Mouse (Mus musculus) spleen, adult 12 weeks (tissue): ENCODE data around the gene Hbb-y.
"Not testable (repeated sequence)": the region's sequence is repeated elsewhere in the genome, so short reads cannot be mapped to it uniquely, and the experiment has no call there.

Source experiments
- DNase-seq: peaks from one replicate; pipeline ENCODE4 v3.0.0; 2022; ENCODE audit warnings: low spot score

Gene Hbb-y

DNA sequence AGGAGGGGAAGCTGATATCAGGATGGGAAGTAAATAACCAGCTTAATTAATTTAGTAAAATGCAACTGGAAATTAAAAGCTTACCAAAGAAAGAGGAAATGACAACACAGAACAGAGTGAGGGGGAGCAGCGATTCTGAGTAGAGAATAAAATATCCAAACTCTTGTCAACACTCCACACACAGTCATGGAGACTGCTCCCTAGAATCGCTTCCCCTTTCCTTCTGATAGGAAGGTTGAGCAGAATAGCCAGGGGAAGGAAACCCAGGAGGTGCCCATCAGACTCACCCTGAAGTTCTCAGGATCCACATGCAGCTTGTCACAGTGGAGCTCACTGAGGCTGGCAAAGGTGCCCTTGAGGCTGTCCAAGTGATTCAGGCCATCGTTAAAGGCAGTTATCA is 39.9 kb downstream of the Hbb-y start:
- DNase-seq = not testable (repeated sequence)

DNA sequence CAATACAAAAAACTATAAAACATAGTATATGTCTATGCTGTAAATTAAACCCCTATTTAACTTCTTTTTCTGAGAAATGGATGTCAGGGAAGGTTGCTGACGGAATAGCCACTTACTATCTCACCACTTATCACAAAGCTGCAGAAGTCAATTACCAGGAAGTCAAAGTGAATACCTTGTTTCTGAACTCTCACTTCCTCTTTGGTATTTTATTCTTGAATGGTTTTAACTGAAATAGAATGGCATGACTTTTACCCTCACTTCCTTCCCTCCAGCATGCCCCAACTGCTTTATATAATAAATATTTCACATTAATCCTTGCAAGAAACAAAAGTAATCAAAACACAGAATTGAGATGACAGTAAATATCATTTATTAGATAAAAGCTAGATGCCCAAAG is 40.8 kb downstream of the Hbb-y start:
- no peak for DNase-seq

DNA sequence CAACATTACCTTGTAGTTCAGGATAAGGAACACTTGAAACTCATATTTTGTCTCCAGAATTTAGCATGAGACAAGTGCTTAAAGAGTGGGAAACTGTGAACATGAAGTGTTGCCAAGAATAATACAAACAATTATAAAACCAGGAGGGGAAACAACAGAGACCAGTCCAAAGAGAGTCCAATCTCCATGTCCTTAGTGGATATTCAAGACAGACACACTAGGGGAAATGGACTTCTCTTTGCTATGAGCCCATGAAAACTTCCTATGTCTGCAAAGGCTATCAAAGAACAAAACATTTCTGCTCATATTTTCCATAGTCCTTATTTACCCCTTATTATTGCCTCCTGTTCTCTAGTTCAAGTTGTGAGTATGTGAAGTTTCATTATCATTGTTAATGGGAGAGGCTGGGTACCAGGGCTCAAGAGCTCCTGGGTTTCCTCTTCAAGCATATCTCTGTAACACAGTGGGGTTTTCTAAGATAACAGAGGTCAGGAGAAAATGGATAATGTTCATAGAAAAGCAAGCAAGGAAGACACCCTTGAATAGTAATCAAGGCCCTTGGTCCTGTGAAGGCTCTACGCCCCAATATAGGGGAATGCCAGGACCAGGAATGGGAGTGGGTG is 41.7 kb downstream of the Hbb-y start:
- DNase-seq = no peak

DNA sequence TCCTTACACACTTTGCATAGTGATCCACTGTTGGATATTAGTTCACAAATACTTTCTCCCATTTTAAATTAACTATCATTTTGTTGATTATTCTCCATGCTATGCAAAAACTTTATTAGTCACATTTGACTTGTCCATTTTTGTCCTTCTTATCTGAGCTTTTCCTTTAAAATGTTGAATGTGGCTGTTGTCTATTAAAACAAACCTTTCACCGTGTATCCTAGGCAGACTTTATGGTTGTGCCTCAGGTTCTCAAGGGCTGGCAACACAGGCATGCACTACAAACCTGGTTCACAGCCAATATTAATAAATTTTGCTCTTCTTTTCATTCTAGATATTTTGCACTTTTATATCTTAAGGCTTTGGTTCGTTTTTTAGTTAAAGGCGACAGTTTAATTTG is 42.3 kb downstream of the Hbb-y start:
- no peak for DNase-seq

DNA sequence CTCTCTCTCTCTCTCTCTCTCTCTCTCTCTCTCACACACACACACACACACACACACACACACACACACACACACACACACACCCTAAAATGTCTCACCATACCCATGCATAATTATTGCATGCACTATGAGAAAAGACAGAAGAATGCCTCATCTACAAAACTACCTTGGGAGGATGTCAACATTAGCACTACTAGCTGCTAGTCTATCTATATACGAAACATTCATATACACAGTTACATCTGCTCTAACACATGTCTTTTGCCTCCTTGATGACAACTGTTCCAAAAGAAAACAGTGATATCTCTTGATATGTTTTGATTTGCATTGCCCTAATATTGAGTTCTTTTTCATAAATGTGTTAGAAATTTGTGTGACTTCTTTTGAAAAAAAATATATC is 42.7 kb downstream of the Hbb-y start:
- DNase-seq = no peak

DNA sequence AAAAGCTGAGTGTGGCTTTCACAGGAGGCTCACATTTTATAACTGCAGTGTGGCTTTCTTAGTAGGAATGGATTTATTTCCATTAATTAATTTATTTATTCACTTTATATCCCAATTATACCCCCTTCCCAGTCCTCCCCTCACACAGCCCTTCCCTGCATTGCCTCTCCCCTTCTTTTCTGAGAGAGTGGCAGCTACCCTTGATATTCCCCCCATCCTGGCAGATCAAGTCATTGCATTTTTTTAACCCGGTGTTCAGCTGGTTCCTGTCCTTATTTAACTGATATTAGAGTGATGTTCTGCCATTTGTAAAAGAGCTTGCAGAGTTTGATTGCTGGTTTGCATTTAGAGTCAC is 43.2 kb downstream of the Hbb-y start:
- no peak for DNase-seq

DNA sequence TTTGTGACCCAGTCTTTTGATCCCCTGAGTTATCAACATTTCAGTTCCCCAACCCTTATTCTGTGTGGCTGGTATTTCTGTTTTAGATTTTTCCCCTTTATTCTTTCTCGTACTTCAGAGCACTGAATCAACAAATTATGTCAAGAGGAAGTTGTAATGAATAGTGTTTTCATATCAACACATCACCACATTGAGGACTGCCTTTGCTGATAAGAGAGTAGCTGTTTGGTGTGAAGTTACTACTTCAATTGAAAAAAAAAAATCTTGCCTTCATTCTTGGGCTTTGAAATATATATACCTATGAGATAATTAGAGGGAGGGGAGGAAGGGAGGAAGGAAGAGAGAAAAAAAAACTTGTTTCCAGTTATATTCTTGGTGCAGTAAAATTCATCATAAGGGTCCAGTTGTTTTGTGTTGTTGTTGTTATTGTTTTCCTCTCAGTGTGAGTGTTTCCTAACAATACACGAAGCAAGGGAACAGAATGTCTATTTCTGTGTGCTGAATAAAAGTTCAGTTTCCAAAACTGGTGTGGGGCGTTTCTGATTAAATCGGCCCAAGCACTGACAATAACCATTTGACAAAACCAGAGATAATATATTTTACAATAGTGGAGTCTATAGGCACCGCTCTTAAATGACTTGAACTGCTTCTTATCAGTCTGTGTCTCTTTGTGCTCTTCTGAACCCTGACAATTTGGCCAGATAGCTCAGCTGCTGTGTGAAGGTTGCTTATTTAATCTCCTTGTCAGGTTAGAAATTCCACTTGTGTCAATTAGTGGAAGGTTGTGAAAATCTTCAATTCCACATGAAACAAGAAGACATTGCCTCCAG is 43.8 kb downstream of the Hbb-y start:
- no peak for DNase-seq

DNA sequence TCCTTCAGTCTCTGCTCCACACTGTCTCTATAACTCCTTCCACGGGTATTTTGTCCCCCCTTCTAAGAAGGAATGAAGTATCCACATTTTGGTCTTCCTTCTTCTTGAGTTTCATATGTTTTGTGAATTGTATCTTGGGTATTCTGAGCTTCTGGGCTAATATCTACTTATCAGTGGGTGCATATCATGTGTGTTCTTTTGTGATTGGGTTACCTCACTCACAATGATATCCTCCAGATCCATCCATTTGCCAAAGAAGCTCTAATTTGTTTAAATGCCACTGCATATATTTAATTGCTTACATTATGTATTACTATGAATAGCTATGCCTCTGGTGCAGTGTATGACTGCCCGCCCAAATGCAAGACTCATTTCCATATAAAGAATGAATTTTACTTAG is 44.9 kb downstream of the Hbb-y start:
- DNase-seq = not testable (repeated sequence)

DNA sequence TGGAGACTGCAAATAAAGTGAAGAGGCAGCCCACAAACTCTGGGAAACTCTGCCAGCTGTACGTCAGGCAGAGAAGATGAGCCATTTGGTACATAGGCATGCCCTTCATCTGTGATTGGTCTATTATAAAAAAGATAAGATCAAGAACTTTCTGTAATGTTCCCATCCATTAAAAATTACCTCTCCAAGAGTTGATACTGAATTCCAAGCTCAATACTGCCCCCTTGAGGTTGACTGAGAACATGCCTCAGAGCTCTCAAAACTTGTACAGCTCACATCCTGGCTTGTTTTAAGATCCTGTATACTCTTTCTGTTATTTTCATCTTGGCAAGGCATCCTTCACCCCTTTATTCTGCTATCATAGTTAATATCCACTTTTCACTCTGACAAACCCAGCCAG is 46.2 kb downstream of the Hbb-y start:
- DNase-seq = no peak
